In genomic region chr8:122443262-122444006, GRCm38 (mm10) we compare ENCODE assay signal across 8 mouse cellular contexts. TPM values are rescaled to one million over a fixed set of nuclear protein-coding genes. Genes with fewer than 3 reads are reported as not detected.
DNase-seq lines count a peak whose midpoint lies in the region; ATAC-seq and TF ChIP-seq lines count a peak whose summit lies in the region.

Gene Mvd, minus strand, starts transcription at chr8:122443422.

- no peaks in the 10 kb centered on the region for H3K9me3 ChIP-seq in hindbrain, embryonic 13.5 days

- H3K27me3 ChIP-seq in Patski, result no peaks in the 10 kb centered on the region
- no peaks in the 10 kb centered on the region for H3K27me3 ChIP-seq in hindbrain, embryonic 13.5 days

- peak within 1 kb of the TSS; percentile 71 for H3K4me3 ChIP-seq in hindbrain, embryonic 13.5 days

- DNase-seq in Patski (ENCODE audit: low read depth, low spot score), result peak; percentile 97
- peak; percentile 99 for DNase-seq in cerebellum, postnatal 14 days
- DNase-seq in frontal cortex, postnatal 14 days (ENCODE audit: low spot score in 2 of 2), result peak; percentile 99
- DNase-seq in layer of hippocampus, postnatal 25 days (ENCODE audit: extremely low spot score in 1 of 2, low spot score in 1 of 2), result peak; percentile 88 to 93
- peak; percentile 100 for DNase-seq in lung, postnatal 25 days (ENCODE audit: low spot score)
- DNase-seq in retina, embryonic 14.5 days (ENCODE audit: low spot score), result peak; percentile 99
- peak; percentile 98 for DNase-seq in thymus, postnatal 4 days

- peak; percentile 91 for ATAC-seq in Patski
- peak; percentile 98 for ATAC-seq in hindbrain, embryonic 13.5 days (ENCODE audit: low FRiP score)

- WGBS in hindbrain, embryonic 13.5 days, result 0% methylated on average over 47 of the region's 47 CpGs

- TF ChIP-seq CTCF in Patski (IDR thresholded peaks at IDR 0.05), result no peak

- peaks cover 15% of the 10 kb centered on the region for H3K36me3 ChIP-seq in hindbrain, embryonic 13.5 days

- peaks cover 41% of the 10 kb centered on the region for H3K4me1 ChIP-seq in hindbrain, embryonic 13.5 days (replicated peaks)

- H3K4me2 ChIP-seq in hindbrain, embryonic 13.5 days, result peak within 1 kb of the TSS; percentile 95

- in situ Hi-C loops in Patski (cut with MboI; ENCODE audit: low pct_unique_long_range_greater_than_20kb), result no loop called here

- peak within 1 kb of the TSS; percentile 89 for H3K9ac ChIP-seq in hindbrain, embryonic 13.5 days

- CTCF ChIA-PET in Patski (lab: Charles Lee), result interaction anchor here (0.8 to 2.7 kb wide), 7 partner anchors 11 to 123 kb away, joined by 3 to 12 read pairs (median 4); partner anchors contain the start of genes Cyba and Snai3

- POLR2A ChIA-PET in Patski (lab: Charles Lee), result interaction anchor here (0.8 to 2.5 kb wide), 8 partner anchors 11 to 106 kb away, joined by 3 to 11 read pairs (median 4); partner anchors contain the start of gene Cyba

- peak within 1 kb of the TSS; percentile 98 for H3K27ac ChIP-seq in hindbrain, embryonic 13.5 days

RNA-seq across cellular contexts. Expression of gene Mvd, which starts in this region (rescaled TPM):
- 21.9 TPM for polyA plus RNA-seq in Patski (2021)
- 44.7 and 48.2 TPM in 2 replicates for polyA plus RNA-seq in hindbrain, embryonic 13.5 days (2015; fragmentation: Nextera tagmentation; extraction: Ambion mirVana)
- total RNA-seq in layer of hippocampus, postnatal 25 days (2021), result 10 to 100 TPM; 23.1 to 25.2 TPM

Comparison
In these comparisons a context has a peak if more than half of its experiments do, and no peak if none do; other contexts are left out.
1. Peak in every context shown above with its lines: DNase-seq, ATAC-seq, H3K4me3 ChIP-seq and H3K27ac ChIP-seq.